Mouse (Mus musculus): ENCODE data around the gene Gm813. TPM values are rescaled to one million over a fixed set of nuclear protein-coding genes. Genes with fewer than 3 reads are reported as not detected.
"Not testable (repeated sequence)": the region's sequence is repeated elsewhere in the genome, so short reads cannot be mapped to it uniquely, and the experiment has no call there.

The Gm813 gene
- not detected for total RNA-seq (2021)
- long read RNA-seq, experiment 1: 0 reads
- long read RNA-seq, experiment 2: 0 reads

GRCm38 (mm10) chr16:58616878-58617277, at the start of gene Gm813:
Gene Gm813 (minus strand): TSS chr16:58616978.
- DNase-seq: no peak

- not testable (repeated sequence) for DNase-seq
Observed at GRCm38 (mm10) chr16:58665137-58665536, 48.4 kb upstream of the Gm813 start.

GRCm38 (mm10) chr16:58663816-58664215, 47.0 kb upstream of the Gm813 start:
- DNase-seq: no peak

DNA sequence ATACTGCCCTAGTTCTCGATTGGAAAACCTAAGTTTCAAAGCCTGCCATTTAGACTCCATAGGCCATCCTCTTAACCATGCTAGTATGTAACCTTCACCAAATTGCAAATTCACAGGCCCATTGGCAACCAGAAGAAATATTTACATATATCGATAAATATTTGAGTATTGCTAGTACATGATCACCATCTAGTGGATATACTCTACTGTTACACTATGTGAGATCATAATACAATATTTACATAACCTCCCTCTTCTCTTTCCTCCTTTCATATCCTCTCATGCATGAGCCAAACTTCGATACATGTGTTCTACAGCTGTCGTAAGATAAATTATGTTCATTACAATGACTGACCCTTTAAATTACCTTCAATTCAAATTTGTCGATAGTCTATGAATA, 46.2 kb upstream of the Gm813 start:
- no peak for DNase-seq

DNA sequence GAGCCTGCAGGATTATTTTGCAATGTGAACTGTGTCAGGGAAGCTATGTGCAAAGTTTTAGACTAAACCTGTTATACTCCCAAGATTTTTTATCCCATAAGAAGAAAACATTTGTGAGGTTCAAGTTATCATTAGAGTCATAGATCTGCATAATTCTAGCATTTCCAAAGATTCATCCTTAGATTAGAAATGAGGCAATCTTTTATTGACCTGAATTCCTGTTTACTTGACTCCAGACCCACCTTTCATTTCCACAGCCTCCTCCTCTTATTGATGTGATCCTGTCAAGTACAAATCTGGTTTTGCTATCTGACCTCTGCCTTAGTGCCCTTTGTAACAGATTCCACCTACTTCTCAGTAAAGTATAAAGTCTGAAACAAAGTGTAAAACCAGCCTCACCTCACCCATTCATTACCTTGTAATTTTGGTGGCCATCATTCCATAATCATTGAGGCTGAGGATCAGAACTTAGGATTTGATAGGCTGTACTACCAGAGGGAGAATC, 45.6 kb upstream of the Gm813 start:
- DNase-seq: no peak

- no peak for DNase-seq
Observed at GRCm38 (mm10) chr16:58661826-58662225, 45.0 kb upstream of the Gm813 start.

DNA sequence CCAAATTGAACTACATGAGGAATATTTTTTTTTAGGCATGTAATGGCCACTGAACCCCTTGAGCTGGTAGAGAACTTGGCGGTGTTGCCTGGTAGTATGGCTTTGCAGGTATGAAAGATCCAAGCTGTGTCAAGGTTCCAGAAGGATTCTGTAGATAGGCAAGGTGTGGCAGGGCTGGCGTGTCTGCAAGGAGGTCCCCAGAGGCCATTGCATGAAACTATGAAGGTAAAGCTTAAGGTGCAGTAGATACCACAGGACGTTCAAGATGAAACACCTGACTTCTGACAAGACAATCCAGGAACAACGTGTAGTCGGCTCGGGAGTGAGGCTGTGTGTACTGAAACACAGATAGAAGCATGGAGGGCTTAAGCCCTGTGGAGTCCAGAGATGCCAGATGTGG, 41.9 kb upstream of the Gm813 start:
- no peak for DNase-seq

DNA sequence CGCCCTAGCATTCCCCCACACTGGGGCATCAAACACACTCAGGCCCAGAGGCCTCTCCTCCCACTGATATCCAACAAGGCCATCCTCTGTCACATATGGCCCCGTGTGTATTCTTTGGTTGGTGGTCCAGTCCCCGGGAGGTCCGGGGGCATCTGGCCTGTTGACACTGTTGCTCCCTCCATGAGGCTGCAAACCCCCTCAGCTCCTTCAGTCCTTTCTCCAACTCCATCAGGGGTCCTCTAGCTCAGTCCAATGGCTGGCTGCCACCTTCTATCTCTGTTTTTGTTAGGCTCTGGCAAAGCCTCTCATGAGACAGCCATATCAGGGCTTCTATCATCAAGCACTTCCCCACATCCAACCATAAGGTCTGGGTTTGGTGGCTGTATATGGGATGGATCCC, 39.7 kb upstream of the Gm813 start:
- DNase-seq: no peak

DNA sequence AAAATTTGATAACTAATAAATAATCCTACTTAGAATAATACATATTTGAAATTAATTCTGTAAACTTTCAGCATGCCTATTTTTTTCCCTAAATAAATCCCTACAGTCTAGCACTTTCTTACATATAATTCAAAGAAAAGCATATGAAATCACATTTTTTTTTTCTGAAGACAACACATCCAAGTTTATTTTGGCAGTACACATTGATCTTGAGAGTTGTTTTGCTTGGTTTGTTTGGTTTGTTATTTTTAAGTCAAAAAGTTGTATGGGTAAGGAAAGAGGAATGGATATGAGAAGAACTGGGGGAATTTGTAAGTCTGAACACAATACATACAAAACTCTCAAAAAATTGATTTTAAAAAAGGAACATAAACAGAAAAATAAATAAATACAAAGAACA, 39.0 kb upstream of the Gm813 start:
- no peak for DNase-seq

- DNase-seq: no peak
Observed at GRCm38 (mm10) chr16:58649979-58650378, 33.2 kb upstream of the Gm813 start.

GRCm38 (mm10) chr16:58638689-58639175, 22.0 kb upstream of the Gm813 start, which contains the start of gene E330017A01Rik:
Gene E330017A01Rik (minus strand): TSS chr16:58638739.
- no peak for DNase-seq

GRCm38 (mm10) chr16:58638016-58638415, 21.2 kb upstream of the Gm813 start:
- DNase-seq: no peak

DNA sequence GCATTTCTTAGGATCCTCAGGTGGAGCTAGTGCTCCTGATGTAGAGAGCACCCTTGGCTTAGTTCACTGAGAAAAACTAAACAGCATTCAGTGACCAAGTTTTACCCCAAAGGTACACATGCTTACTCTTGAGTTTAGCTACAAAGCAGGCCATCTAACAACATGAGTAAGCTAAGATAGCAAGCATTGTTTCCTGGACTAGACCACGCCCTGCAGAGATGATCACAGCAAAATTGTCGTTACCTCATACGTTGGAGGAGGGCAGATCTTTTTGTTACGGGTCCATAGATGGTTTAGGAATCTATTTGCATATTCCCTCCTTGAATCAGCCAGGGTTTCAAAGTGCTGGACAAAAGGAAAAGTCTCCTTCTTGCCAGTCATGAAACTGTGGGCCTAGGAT, 20.7 kb upstream of the Gm813 start:
- DNase-seq: no peak

DNA sequence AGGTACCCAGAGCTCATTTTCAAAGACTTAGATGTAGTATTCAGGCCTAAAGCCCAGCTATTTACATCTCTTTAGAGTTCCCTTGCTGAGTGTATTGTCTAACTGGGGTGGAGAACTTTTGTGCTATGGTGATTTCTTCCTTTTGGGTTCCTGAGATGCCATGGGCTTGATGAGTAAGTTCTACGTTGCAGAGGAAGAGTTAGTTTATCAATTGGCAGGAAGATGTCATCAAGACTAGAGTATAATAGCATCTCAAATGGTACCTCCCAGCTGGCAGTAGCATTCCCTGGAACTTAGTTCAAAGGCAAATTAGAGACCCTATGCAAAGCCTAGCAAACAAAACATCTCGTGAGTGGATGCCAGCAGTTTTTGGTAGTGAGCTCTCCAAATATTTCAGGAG, 19.1 kb upstream of the Gm813 start:
- no peak for DNase-seq

DNA sequence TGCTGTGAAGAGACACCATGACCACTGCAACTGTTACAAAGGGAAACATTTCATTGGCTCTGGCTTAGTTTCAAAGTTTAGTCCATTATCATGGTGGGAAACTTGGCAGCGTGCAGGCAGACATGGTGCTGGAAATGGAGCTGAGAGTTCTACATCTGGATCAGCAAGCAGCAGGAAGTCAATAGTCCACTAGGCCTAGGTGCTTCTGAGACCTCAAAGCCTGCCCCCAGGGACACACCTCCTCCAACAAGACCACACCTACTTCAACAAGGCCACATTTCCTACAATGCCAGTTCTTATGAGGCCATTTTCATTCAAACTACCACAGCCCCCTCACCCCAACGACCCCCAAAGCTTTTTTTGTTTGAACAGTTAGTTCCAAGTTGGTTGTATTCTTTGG, 13.0 kb upstream of the Gm813 start:
- no peak for DNase-seq

GRCm38 (mm10) chr16:58628968-58629367, 12.2 kb upstream of the Gm813 start:
- DNase-seq: no peak

- DNase-seq: no peak
Observed at GRCm38 (mm10) chr16:58628336-58628680, 11.5 kb upstream of the Gm813 start.

DNA sequence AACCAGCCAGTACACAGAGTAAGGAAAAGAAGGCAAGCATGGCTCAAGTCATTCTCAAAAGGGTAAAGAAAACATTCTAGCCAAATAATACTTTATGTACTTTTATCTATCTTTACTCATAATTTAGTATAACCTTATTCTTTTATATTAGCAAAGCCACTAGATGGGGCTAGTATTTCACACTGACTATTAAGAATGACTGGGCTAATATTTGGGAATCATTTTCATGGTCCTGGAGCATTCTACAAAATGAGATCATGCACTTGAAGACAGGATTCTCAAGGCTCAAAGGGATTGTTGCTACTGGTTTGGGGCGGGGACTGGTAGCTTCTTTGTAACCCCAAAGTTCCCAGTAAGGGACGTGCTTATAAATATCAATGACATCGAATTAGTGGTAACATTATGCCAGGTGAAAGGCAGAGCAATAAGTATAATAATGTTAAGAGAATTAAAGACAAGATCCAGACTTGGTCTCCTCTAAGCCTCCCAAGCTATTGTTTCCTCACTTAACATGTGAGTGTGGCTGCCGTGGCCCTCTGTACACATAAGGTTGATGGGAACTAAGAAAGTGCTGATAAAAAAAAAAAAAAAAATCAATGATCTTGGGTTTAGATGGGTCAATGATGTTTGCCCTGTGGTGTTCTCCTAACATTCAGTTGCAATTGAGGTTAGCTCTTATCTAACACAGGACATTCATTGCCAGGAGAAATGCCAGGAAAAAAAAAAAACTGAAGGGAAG, 11.0 kb upstream of the Gm813 start:
- no peak for DNase-seq

DNA sequence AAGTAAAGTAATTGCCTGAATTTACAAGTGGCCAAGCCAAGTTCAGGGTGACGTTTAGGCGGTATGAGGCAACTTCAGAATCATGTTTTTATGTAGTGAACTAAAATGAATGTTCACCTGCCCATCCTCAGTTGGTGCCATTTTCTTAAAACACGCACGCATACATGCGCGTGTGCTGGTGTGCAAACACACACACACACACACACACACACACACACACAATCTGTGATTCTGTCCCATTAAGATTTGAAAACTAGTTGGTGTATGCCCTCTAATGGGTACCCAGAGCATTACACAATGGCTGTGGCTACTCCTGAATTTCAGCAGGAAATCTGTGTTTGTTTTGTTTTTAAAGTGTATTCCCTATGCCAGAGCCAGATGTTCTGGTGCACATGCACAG, 7.2 kb upstream of the Gm813 start:
- peak; percentile 9 for DNase-seq

DNA sequence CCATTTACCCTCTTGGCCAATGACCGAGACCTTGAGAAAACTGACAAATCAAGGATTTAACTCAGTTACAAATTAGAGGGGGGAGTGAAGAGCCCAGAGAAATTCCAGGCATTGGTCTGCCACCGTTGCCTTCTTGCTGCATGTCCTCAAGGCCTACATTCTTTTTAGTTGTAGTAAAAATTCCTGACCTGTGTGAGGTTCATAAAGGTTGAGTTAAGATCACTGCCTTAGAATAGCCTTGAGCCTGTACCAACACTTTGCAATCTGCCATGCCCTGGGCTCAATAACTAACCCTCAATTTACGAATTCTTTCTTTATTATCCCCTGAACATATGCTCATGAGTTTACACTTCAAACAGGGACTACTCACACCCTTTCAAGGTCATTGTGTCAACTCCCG, 6.3 kb upstream of the Gm813 start:
- DNase-seq: no peak

GRCm38 (mm10) chr16:58622377-58622776, 5.6 kb upstream of the Gm813 start:
- DNase-seq: no peak

DNA sequence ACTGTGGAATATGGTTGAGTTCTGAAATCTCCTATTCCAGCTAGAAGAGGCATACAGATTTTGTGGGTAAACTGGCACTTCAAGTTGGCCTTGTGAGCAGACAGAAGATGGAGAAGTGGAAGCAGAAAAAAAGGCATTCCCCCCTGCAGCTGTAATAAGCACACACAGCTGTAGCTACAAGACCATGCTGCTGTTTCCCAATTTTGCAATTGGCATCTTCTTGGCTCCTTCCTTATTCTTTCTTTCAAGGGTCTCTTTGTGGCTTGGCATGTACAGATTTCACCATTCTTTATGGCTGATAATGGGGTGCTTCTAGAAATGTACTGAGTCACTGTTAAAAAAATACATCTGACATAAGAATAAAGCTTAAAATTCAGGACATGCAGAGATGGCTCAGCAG, 568 bp upstream of the Gm813 start:
- DNase-seq: no peak

DNA sequence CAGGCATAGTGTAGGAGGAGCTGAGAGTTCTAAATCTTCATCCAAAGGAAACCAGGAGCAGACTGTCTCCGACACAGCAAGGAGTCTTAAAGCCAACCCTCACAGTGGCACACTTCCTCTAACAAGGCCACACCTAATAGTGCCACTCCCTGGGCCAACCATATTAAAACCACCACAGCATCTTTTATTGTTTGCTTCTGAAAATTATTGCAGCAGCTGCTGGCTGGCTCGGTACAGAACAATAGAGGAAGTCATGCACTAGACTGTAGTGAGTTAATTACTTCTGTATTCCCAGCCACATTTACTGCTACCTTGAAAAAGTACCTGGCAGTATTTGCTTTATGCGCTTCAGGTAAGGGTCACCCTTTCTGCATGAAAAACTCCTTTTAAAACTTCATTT, 3.8 kb downstream of the Gm813 start:
- no peak for DNase-seq

GRCm38 (mm10) chr16:58607101-58607500, 9.7 kb downstream of the Gm813 start:
- DNase-seq: no peak
